In genomic region chr9:56075901-56076620, GRCm38 (mm10) we compare ENCODE assay signal across 8 mouse cellular contexts. TPM values are rescaled to one million over a fixed set of nuclear protein-coding genes. Genes with fewer than 3 reads are reported as not detected.
DNase-seq lines count a peak whose midpoint lies in the region; ATAC-seq and TF ChIP-seq lines count a peak whose summit lies in the region.

No protein-coding gene starts in this region.

- WGBS in forebrain, embryonic 13.5 days: 71% methylated on average over 7 of the region's 7 CpGs
- 17% methylated on average over 7 of the region's 7 CpGs for WGBS in liver, embryonic 15.5 days (ENCODE audit: insufficient replicate concordance)

- peaks cover 14% of the 10 kb centered on the region; the same call in 1 of the 2 replicates for H3K4me1 ChIP-seq in forebrain, embryonic 13.5 days
- H3K4me1 ChIP-seq in liver, embryonic 15.5 days (replicated peaks): peaks cover 11% of the 10 kb centered on the region

- no peaks in the 10 kb centered on the region for H3K9me3 ChIP-seq in forebrain, embryonic 13.5 days (replicated peaks)
- H3K9me3 ChIP-seq in liver, embryonic 15.5 days (replicated peaks): no peaks in the 10 kb centered on the region

- H3K4me3 ChIP-seq in gastrocnemius, adult 2 months: no peak overlapping the region
- no peak overlapping the region for H3K4me3 ChIP-seq in forebrain, embryonic 13.5 days
- H3K4me3 ChIP-seq in liver, embryonic 15.5 days (replicated peaks): no peak overlapping the region

- no peak overlapping the region for H3K4me2 ChIP-seq in forebrain, embryonic 13.5 days
- no peak overlapping the region for H3K4me2 ChIP-seq in liver, embryonic 15.5 days

- no peak for DNase-seq in gastrocnemius, adult 2 months
- DNase-seq in gastrocnemius, postnatal 10 days: no peak
- DNase-seq in left cerebral cortex, postnatal 36 days (ENCODE audit: low spot score in 2 of 2): no peak
- DNase-seq in cerebellum, adult 11 months: no peak

- no peaks in the 10 kb centered on the region for H3K27me3 ChIP-seq in forebrain, embryonic 13.5 days
- no peaks in the 10 kb centered on the region for H3K27me3 ChIP-seq in liver, embryonic 15.5 days

- H3K36me3 ChIP-seq in forebrain, embryonic 13.5 days (ENCODE audit: poor library complexity, severe bottlenecking): peaks cover 43% of the 10 kb centered on the region
- no peaks in the 10 kb centered on the region for H3K36me3 ChIP-seq in liver, embryonic 15.5 days (replicated peaks)

- peak overlapping the region; percentile 55 for H3K27ac ChIP-seq in gastrocnemius, adult 2 months
- H3K27ac ChIP-seq in forebrain, embryonic 13.5 days: peak overlapping the region; percentile 31
- H3K27ac ChIP-seq in liver, embryonic 15.5 days (replicated peaks): 0 out of 2 replicates have a peak overlapping the region, but pooled peaks have one; percentile 51

- intact Hi-C loops in gastrocnemius, adult 2 months (cut with DNase I): no loop called here
- intact Hi-C loops in left cerebral cortex, postnatal 36 days (cut with DNase I): loop anchor here (5.0 kb wide), 1 partner anchor 41 kb away; no protein-coding TSS in a partner anchor

- peak; percentile 30; the same call in 1 of the 2 replicates for ATAC-seq in forebrain, embryonic 13.5 days
- peak; percentile 86 for ATAC-seq in inflammation-experienced regulatory T-cells, adult 6 months
- ATAC-seq in liver, embryonic 15.5 days (ENCODE audit: insufficient read depth): no peak
- ATAC-seq in neutrophil, adult 5-6 weeks (ENCODE audit: extremely low read depth, insufficient number of reproducible peaks, low FRiP score, poor library complexity, severe bottlenecking): peak; percentile 77

- H3K9ac ChIP-seq in forebrain, embryonic 13.5 days: peak overlapping the region; percentile 30; the same call in 1 of the 2 replicates
- no peak overlapping the region for H3K9ac ChIP-seq in liver, embryonic 15.5 days

- TF ChIP-seq CTCF in gastrocnemius, adult 2 months (IDR thresholded peaks at IDR 0.05): no peak

RNA-seq across cellular contexts. Expression of gene Pstpip1, which starts 13.7 kb away (rescaled TPM):
- 1 to 10 TPM in 1 of 2 experiments, under 1 TPM in 1; 0.77 to 1.1 TPM for total RNA-seq in gastrocnemius, adult 2 months (2021)
- total RNA-seq in gastrocnemius, postnatal 10 days (2021): 1 to 10 TPM; 2.0 to 4.2 TPM
- polyA plus RNA-seq in forebrain, embryonic 13.5 days (2015; fragmentation: Nextera tagmentation; extraction: Ambion mirVana): 0.40 and 0.41 TPM in 2 replicates
- 10 to 100 TPM; 38.5 to 48.0 (median 46.2) TPM for polyA plus RNA-seq in inflammation-experienced regulatory T-cells, adult 6 months (2017; shearing (Covaris generic))
- 5.8 and 6.5 TPM in 2 replicates for polyA plus RNA-seq in liver, embryonic 15.5 days (2015; fragmentation: Nextera tagmentation; extraction: Ambion mirVana)
- total RNA-seq in neutrophil, adult 5-6 weeks (2017): 369 and 376 TPM in 2 replicates
- total RNA-seq in left cerebral cortex, postnatal 36 days (2021): 1 to 10 TPM; 1.9 to 2.6 TPM

RNA-seq across cellular contexts. Expression of gene Rcn2, which starts 34.4 kb away (rescaled TPM):
- 10 to 100 TPM; 18.0 to 21.8 TPM for total RNA-seq in gastrocnemius, adult 2 months (2021)
- 10 to 100 TPM; 28.2 to 33.1 TPM for total RNA-seq in gastrocnemius, postnatal 10 days (2021)
- 328 and 339 TPM in 2 replicates for polyA plus RNA-seq in forebrain, embryonic 13.5 days (2015; fragmentation: Nextera tagmentation; extraction: Ambion mirVana)
- polyA plus RNA-seq in inflammation-experienced regulatory T-cells, adult 6 months (2017; shearing (Covaris generic)): 10 to 100 TPM in 2 of 3 experiments, 1 to 10 TPM in 1; 9.7 to 20.8 (median 19.7) TPM
- 26.2 and 27.1 TPM in 2 replicates for polyA plus RNA-seq in liver, embryonic 15.5 days (2015; fragmentation: Nextera tagmentation; extraction: Ambion mirVana)
- total RNA-seq in neutrophil, adult 5-6 weeks (2017): 24.9 and 27.7 TPM in 2 replicates
- total RNA-seq in left cerebral cortex, postnatal 36 days (2021): 100 to 1,000 TPM; 104 to 108 TPM

Comparison
In these comparisons a context has a peak if more than half of its experiments do, and no peak if none do; other contexts are left out.
1. RNA of gene Pstpip1, which starts 13.7 kb away (total RNA-seq): 369 to 376 TPM in neutrophil, adult 5-6 weeks; 2.0 to 4.2 TPM in gastrocnemius, postnatal 10 days, 1.9 to 2.6 TPM in left cerebral cortex, postnatal 36 days and 0.77 to 1.1 TPM in gastrocnemius, adult 2 months; every median in the first group is over 10 times any median in the second.
2. Peak in every context shown above with its lines, with median percentiles within 50 percentile points of each other: H3K27ac ChIP-seq.